Mouse (Mus musculus) ES-Bruce4 (cell line): ENCODE data around the gene Tanc1. TPM values are rescaled to one million over a fixed set of nuclear protein-coding genes. Genes with fewer than 3 reads are reported as not detected.

Experiments used
- H3K27ac ChIP-seq: 2 replicates; pipeline ENCODE4 v1.5.1; 2012; ENCODE audit warnings: low read length, inconsistent platforms; ENCODE audit not compliant: insufficient read depth
- H3K27me3 ChIP-seq: 2 replicates; pipeline ENCODE4 v1.6.1; 2012; ENCODE audit warnings: mild to moderate bottlenecking, low read length, inconsistent platforms; ENCODE audit not compliant: control insufficient read depth, poor library complexity, insufficient read depth, severe bottlenecking
- H3K36me3 ChIP-seq: 2 replicates; pipeline ENCODE4 v1.6.1; 2012; ENCODE audit warnings: inconsistent platforms, mild to moderate bottlenecking, low read length, moderate library complexity; ENCODE audit not compliant: control insufficient read depth, poor library complexity, insufficient read depth, severe bottlenecking
- H3K4me1 ChIP-seq: one replicate; pipeline ENCODE4 v1.8.1; 2011; ENCODE audit warnings: low read length; ENCODE audit not compliant: control insufficient read depth, insufficient read depth
- H3K4me3 ChIP-seq: 2 replicates; pipeline ENCODE4 v1.5.1; 2011; ENCODE audit warnings: low read depth, mild to moderate bottlenecking, low read length
- H3K9ac ChIP-seq: 2 replicates; pipeline ENCODE4 v1.6.1; 2012; ENCODE audit warnings: low read depth, mild to moderate bottlenecking, inconsistent platforms; ENCODE audit not compliant: poor library complexity, severe bottlenecking
- H3K9me3 ChIP-seq: replicated peaks from 2 replicates; pipeline ENCODE4 v1.6.1; 2012; ENCODE audit warnings: mild to moderate bottlenecking, low read length, inconsistent platforms; ENCODE audit not compliant: control insufficient read depth, poor library complexity, insufficient read depth, severe bottlenecking
- CTCF ChIP-seq: IDR thresholded peaks from one replicate; pipeline ENCODE4 v1.8.1; 2011; ENCODE audit warnings: low read depth, low read length
- EP300 ChIP-seq: IDR thresholded peaks from 2 replicates; pipeline ENCODE4 v1.6.1; 2011; ENCODE audit warnings: low read depth, low read length; ENCODE audit not compliant: insufficient read depth
- POLR2A ChIP-seq: IDR thresholded peaks from one replicate; pipeline ENCODE4 v1.8.1; 2011; ENCODE audit warnings: low read length; ENCODE audit not compliant: insufficient read depth
- polyA plus RNA-seq: library from polyadenylated mRNA; stranded (reverse); fragments of >200 nt; gene quantifications from 2 replicates; pipeline ENCODE4 v1.2.4, GENCODE M21; 2011; ENCODE audit warnings: low read depth; ENCODE audit not compliant: missing spikeins, insufficient read depth, insufficient read length

The Tanc1 gene
- polyA plus RNA-seq, 1 experiment: 62.4 TPM

- Histone ChIP-seq H3K27ac (no peak overlapping the region), H3K4me3 (no peak overlapping the region), H3K9me3 (no peaks in the 10 kb centered on the region), H3K4me1 (no peaks in the 10 kb centered on the region), H3K36me3 (no peaks in the 10 kb centered on the region), H3K27me3 (no peaks in the 10 kb centered on the region), H3K9ac (no peak overlapping the region)
- TF ChIP-seq POLR2A: no peak
- TF ChIP-seq CTCF: no peak
- TF ChIP-seq EP300: no peak
Measured at GRCm38 (mm10) chr2:59660891-59661805, 49.3 kb downstream of the Tanc1 start.

- H3K9me3 ChIP-seq: no peaks in the 10 kb centered on the region
- no peaks in the 10 kb centered on the region for H3K36me3 ChIP-seq
- H3K27me3 ChIP-seq: no peaks in the 10 kb centered on the region
- H3K9ac ChIP-seq: no peak overlapping the region
- H3K4me1 ChIP-seq: no peaks in the 10 kb centered on the region
- no peak for TF ChIP-seq POLR2A
- H3K4me3 ChIP-seq: no peak overlapping the region
- H3K27ac ChIP-seq: no peak overlapping the region
Measured at GRCm38 (mm10) chr2:59664803-59665567, 53.1 kb downstream of the Tanc1 start.

GRCm38 (mm10) chr2:59666533-59666932 is 54.7 kb downstream of the Tanc1 start:
- H3K9ac ChIP-seq: no peak overlapping the region
- H3K9me3 ChIP-seq: no peaks in the 10 kb centered on the region
- H3K4me1 ChIP-seq: peaks cover 4% of the 10 kb centered on the region
- TF ChIP-seq CTCF: no peak
- no peak for TF ChIP-seq POLR2A
- TF ChIP-seq EP300: no peak
- no peaks in the 10 kb centered on the region for H3K36me3 ChIP-seq
- no peaks in the 10 kb centered on the region for H3K27me3 ChIP-seq
- H3K27ac ChIP-seq: no peak overlapping the region
- no peak overlapping the region for H3K4me3 ChIP-seq

- Histone ChIP-seq H3K27ac (peak overlapping the region; percentile 75), H3K4me3 (no peak overlapping the region), H3K9me3 (no peaks in the 10 kb centered on the region), H3K9ac (no peak overlapping the region), H3K4me1 (peaks cover 14% of the 10 kb centered on the region), H3K36me3 (no peaks in the 10 kb centered on the region), H3K27me3 (no peaks in the 10 kb centered on the region)
- TF ChIP-seq CTCF (no peak), EP300 (no peak), POLR2A (no peak)
Measured at GRCm38 (mm10) chr2:59670087-59671060, 58.5 kb downstream of the Tanc1 start.

GRCm38 (mm10) chr2:59671671-59672070 is 59.8 kb downstream of the Tanc1 start:
- Histone ChIP-seq H3K27ac (no peak overlapping the region), H3K4me1 (peaks cover 19% of the 10 kb centered on the region), H3K27me3 (no peaks in the 10 kb centered on the region), H3K9ac (no peak overlapping the region), H3K4me3 (no peak overlapping the region), H3K36me3 (no peaks in the 10 kb centered on the region), H3K9me3 (no peaks in the 10 kb centered on the region)
- TF ChIP-seq EP300 (no peak), CTCF (no peak)
